10 mouse cellular contexts compared by ENCODE assay signal in genomic region chr10:94905219-94905618, GRCm38 (mm10). TPM values are rescaled to one million over a fixed set of nuclear protein-coding genes. Genes with fewer than 3 reads are reported as not detected.
DNase-seq lines count a peak whose midpoint lies in the region; ATAC-seq lines count a peak whose summit lies in the region.
"Had no signal": no experiment of that assay in that cellular context is flagged by ENCODE, and none has a peak within 500 bp of the region (broad histone marks: within the 10 kb centered on the region; RNA-seq: fewer than 3 reads in every experiment).

No protein-coding gene starts in this region.

- no peaks in the 10 kb centered on the region for H3K27me3 ChIP-seq in embryonic facial prominence, embryonic 12.5 days
- H3K27me3 ChIP-seq in forebrain, embryonic 13.5 days: no peaks in the 10 kb centered on the region
- H3K27me3 ChIP-seq in hindbrain, embryonic 15.5 days: no peaks in the 10 kb centered on the region
- H3K27me3 ChIP-seq in midbrain, embryonic 14.5 days (ENCODE audit: control insufficient read depth, insufficient read depth, low read length): no peaks in the 10 kb centered on the region

- H3K4me1 ChIP-seq in embryonic facial prominence, embryonic 12.5 days: peaks cover 14% of the 10 kb centered on the region
- H3K4me1 ChIP-seq in forebrain, embryonic 13.5 days: peaks cover 29% of the 10 kb centered on the region
- peaks cover 28% of the 10 kb centered on the region for H3K4me1 ChIP-seq in hindbrain, embryonic 15.5 days (replicated peaks)
- H3K4me1 ChIP-seq in midbrain, embryonic 14.5 days (ENCODE audit: control insufficient read depth, insufficient read depth, low read length): peaks cover 21% of the 10 kb centered on the region

- H3K9ac ChIP-seq in embryonic facial prominence, embryonic 12.5 days: no peak overlapping the region
- H3K9ac ChIP-seq in forebrain, embryonic 13.5 days: no peak overlapping the region
- no peak overlapping the region for H3K9ac ChIP-seq in hindbrain, embryonic 15.5 days
- H3K9ac ChIP-seq in midbrain, embryonic 14.5 days (replicated peaks; ENCODE audit: low read length): no peak overlapping the region; the same call in 1 of the 2 replicates

- ATAC-seq in embryonic facial prominence, embryonic 12.5 days (ENCODE audit: insufficient number of reproducible peaks, insufficient read depth, low FRiP score, low TSS enrichment): no peak
- ATAC-seq in forebrain, embryonic 13.5 days: peak; percentile 83
- peak; percentile 63 for ATAC-seq in hindbrain, embryonic 15.5 days (ENCODE audit: low FRiP score, low read depth)
- peak; percentile 71 for ATAC-seq in midbrain, embryonic 14.5 days (ENCODE audit: low FRiP score, low TSS enrichment)
- ATAC-seq: lung, postnatal 0 days had no signal

- WGBS in embryonic facial prominence, embryonic 12.5 days: 45% methylated on average over 5 of the region's 5 CpGs
- 4% methylated on average over 4 of the region's 5 CpGs for WGBS in forebrain, embryonic 13.5 days
- WGBS in hindbrain, embryonic 15.5 days: 20% methylated on average over 4 of the region's 5 CpGs
- WGBS in midbrain, embryonic 14.5 days: 0% methylated on average over 4 of the region's 5 CpGs

- no peak overlapping the region for H3K4me3 ChIP-seq in embryonic facial prominence, embryonic 12.5 days
- H3K4me3 ChIP-seq in forebrain, embryonic 13.5 days: peak overlapping the region; percentile 18
- H3K4me3 ChIP-seq in hindbrain, embryonic 15.5 days: no peak overlapping the region
- no peak overlapping the region for H3K4me3 ChIP-seq in midbrain, embryonic 14.5 days (replicated peaks; ENCODE audit: low read depth, low read length)

- no peaks in the 10 kb centered on the region for H3K9me3 ChIP-seq in embryonic facial prominence, embryonic 12.5 days
- no peaks in the 10 kb centered on the region for H3K9me3 ChIP-seq in forebrain, embryonic 13.5 days (replicated peaks)
- no peaks in the 10 kb centered on the region for H3K9me3 ChIP-seq in hindbrain, embryonic 15.5 days
- H3K9me3 ChIP-seq in midbrain, embryonic 14.5 days (ENCODE audit: control insufficient read depth, low read length): no peaks in the 10 kb centered on the region

- H3K4me2 ChIP-seq in embryonic facial prominence, embryonic 12.5 days (replicated peaks): peak overlapping the region; percentile 24; the same call in 1 of the 2 replicates
- peak overlapping the region; percentile 54 for H3K4me2 ChIP-seq in forebrain, embryonic 13.5 days
- peak overlapping the region; percentile 40 for H3K4me2 ChIP-seq in hindbrain, embryonic 15.5 days
- H3K4me2 ChIP-seq in midbrain, embryonic 14.5 days (ENCODE audit: low read length): peak overlapping the region; percentile 37

- no peak overlapping the region for H3K27ac ChIP-seq in embryonic facial prominence, embryonic 12.5 days
- peak overlapping the region; percentile 84 for H3K27ac ChIP-seq in forebrain, embryonic 13.5 days
- peak overlapping the region; percentile 78 for H3K27ac ChIP-seq in hindbrain, embryonic 15.5 days (replicated peaks)
- peak overlapping the region; percentile 90 for H3K27ac ChIP-seq in midbrain, embryonic 14.5 days (replicated peaks; ENCODE audit: low read depth, low read length)
- H3K27ac ChIP-seq: kidney, postnatal 0 days had no signal

- H3K36me3 ChIP-seq in embryonic facial prominence, embryonic 12.5 days: no peaks in the 10 kb centered on the region
- H3K36me3 ChIP-seq in forebrain, embryonic 13.5 days (ENCODE audit: poor library complexity, severe bottlenecking): peaks cover 10% of the 10 kb centered on the region
- H3K36me3 ChIP-seq in hindbrain, embryonic 15.5 days: 0 out of 2 replicates have a peak, but pooled peaks cover 3% of the 10 kb centered on the region
- peaks cover 8% of the 10 kb centered on the region; the same call in 1 of the 2 replicates for H3K36me3 ChIP-seq in midbrain, embryonic 14.5 days (ENCODE audit: control insufficient read depth, insufficient read depth, low read length)

- DNase-seq in midbrain, embryonic 14.5 days: peak; percentile 61
- no peak for DNase-seq in kidney, adult 8-10 months
- DNase-seq in lung, postnatal 10 days: no peak
- no peak for DNase-seq in urinary bladder, adult 18-20 months (ENCODE audit: low spot score in 2 of 2)
- DNase-seq: thymus, adult 18-20 months had no signal

RNA-seq across cellular contexts. Expression of gene Plxnc1, which starts 39.4 kb away (rescaled TPM):
- 3.4 and 3.5 TPM in 2 replicates for polyA plus RNA-seq in embryonic facial prominence, embryonic 12.5 days (2016; fragmentation: Nextera tagmentation; extraction: Ambion mirVana)
- 7.2 and 8.3 TPM in 2 replicates for polyA plus RNA-seq in forebrain, embryonic 13.5 days (2015; fragmentation: Nextera tagmentation; extraction: Ambion mirVana)
- polyA plus RNA-seq in hindbrain, embryonic 15.5 days (2015; fragmentation: Nextera tagmentation; extraction: Ambion mirVana): 12.5 and 13.1 TPM in 2 replicates
- polyA plus RNA-seq in midbrain, embryonic 14.5 days (2014; fragmentation: Nextera tagmentation; extraction: Ambion mirVana): 23.0 and 23.4 TPM in 2 replicates
